Mouse (Mus musculus): ENCODE results near the gene Arnt. TPM values are rescaled to one million over a fixed set of nuclear protein-coding genes. Genes with fewer than 3 reads are reported as not detected.

Arnt gene
- polyA plus RNA-seq, 1 experiment from 2014 or later, result 56.1 TPM

DNA sequence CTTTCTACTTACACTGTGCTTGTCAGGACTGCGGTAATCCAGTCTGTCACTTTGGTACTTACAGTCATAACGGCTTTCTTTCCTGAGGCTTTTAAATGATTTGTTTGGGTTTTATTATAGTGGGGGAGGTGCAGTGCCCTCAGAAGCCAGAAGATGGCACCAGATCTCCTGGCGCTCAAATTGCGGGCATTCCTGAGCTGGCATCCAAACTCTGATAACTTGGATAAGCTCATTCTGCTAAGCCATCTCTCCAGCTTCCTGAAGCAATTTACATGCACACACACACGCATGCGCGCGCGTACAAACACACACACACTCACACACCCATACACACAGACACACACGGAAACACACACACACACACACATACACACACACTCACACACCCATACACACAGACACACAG lies 83.3 kb downstream of the Arnt start:
- ATAC-seq (ENCODE audit: low FRiP score, low read depth), result no peak

DNA sequence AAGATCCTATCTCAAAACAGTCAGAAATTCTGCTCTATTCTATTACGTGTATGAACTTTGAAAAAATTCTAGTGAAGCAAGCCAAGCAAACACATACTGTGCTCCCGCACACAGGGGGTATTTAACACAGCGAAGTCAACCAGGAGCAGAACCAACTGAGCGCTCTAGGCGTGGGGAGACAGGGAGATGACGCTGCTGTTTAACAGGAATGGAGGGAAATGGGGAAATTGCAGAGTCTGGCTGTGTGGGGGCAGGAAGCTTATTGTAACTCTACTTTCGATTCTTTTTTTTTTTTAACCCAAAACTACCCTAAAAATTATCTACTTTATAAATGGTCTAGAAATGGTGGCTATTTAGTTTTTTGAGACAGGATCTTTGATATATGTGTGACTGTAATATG lies 84.7 kb downstream of the Arnt start:
- no peak for ATAC-seq (ENCODE audit: low FRiP score, low read depth)
- no peaks in the 10 kb centered on the region for H3K27me3 ChIP-seq
- H3K36me3 ChIP-seq, result no peaks in the 10 kb centered on the region
- peaks cover 7% of the 10 kb centered on the region; the same call in 1 of the 2 replicates for H3K4me1 ChIP-seq
- H3K9me3 ChIP-seq, result no peaks in the 10 kb centered on the region
- H3K9ac ChIP-seq, result no peak overlapping the region
- no peak overlapping the region for H3K4me3 ChIP-seq
- H3K27ac ChIP-seq, result no peak overlapping the region
- H3K4me2 ChIP-seq (replicated peaks), result no peak overlapping the region
- 83% methylated on average over 7 of the region's 7 CpGs for WGBS

More for the DNA sequence above, 83.3 kb downstream of the Arnt start:
- Histone ChIP-seq H3K27ac (0 out of 2 replicates have a peak overlapping the region, but pooled peaks have one; percentile 76), H3K36me3 (no peaks in the 10 kb centered on the region), H3K9me3 (no peaks in the 10 kb centered on the region), H3K4me3 (no peak overlapping the region), H3K27me3 (no peaks in the 10 kb centered on the region), H3K4me2 (replicated peaks) (no peak overlapping the region), H3K4me1 (0 out of 2 replicates have a peak, but pooled peaks cover 3% of the 10 kb centered on the region), H3K9ac (no peak overlapping the region)
- 23% methylated on average over 10 of the region's 10 CpGs for WGBS

DNA sequence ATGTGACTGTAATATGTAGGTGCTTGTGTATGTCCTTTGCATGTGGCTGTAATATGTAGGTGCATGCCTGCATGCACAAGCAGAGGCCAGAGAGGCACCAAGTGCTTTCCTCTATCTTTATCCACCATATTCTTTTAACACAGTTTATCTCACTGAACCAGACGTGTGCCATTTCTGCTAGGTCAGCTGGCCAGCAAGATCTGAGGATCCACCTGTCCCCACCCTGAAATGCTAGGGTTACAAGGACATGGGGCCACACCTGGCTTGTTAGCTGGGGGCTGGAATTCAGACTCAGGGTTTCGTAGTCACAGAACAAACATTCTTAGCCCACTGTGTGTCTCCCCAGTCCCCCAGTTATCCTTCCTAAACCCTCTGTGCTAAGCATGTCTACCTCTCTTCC lies 85.1 kb downstream of the Arnt start:
- no peak overlapping the region for H3K4me2 ChIP-seq (replicated peaks)
- no peaks in the 10 kb centered on the region for H3K36me3 ChIP-seq
- no peaks in the 10 kb centered on the region for H3K9me3 ChIP-seq
- no peak overlapping the region for H3K27ac ChIP-seq
- H3K9ac ChIP-seq, result no peak overlapping the region
- peaks cover 7% of the 10 kb centered on the region; the same call in 1 of the 2 replicates for H3K4me1 ChIP-seq
- no peak overlapping the region for H3K4me3 ChIP-seq
- no peak for ATAC-seq (ENCODE audit: low FRiP score, low read depth)
- H3K27me3 ChIP-seq, result no peaks in the 10 kb centered on the region
- 79% methylated on average over 2 of the region's 2 CpGs for WGBS

DNA sequence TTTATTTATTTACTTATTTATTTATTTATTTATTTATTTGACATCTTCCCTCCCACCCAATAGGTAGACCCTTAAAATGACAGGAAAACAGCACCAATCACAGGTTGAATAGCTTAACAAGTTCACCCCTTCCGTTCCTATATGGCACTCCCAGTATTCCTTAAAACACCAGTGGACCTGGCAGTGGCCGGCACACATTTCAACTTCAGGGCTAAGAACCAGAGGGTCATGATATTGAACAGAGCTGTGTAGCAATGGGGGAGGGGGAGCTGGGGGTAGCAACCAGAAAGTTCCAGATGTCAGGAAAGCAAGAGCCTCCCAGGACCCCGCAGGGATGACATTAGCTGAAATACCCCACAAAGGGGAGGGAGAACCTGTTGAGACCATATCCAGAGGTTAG lies 85.9 kb downstream of the Arnt start:
- WGBS, result 80% methylated on average over 3 of the region's 3 CpGs
- Histone ChIP-seq H3K27ac (no peak overlapping the region), H3K9ac (no peak overlapping the region), H3K27me3 (no peaks in the 10 kb centered on the region), H3K36me3 (no peaks in the 10 kb centered on the region), H3K4me2 (replicated peaks) (no peak overlapping the region), H3K4me3 (no peak overlapping the region), H3K4me1 (peaks cover 7% of the 10 kb centered on the region; the same call in 1 of the 2 replicates), H3K9me3 (no peaks in the 10 kb centered on the region)
- no peak for ATAC-seq (ENCODE audit: low FRiP score, low read depth)

DNA sequence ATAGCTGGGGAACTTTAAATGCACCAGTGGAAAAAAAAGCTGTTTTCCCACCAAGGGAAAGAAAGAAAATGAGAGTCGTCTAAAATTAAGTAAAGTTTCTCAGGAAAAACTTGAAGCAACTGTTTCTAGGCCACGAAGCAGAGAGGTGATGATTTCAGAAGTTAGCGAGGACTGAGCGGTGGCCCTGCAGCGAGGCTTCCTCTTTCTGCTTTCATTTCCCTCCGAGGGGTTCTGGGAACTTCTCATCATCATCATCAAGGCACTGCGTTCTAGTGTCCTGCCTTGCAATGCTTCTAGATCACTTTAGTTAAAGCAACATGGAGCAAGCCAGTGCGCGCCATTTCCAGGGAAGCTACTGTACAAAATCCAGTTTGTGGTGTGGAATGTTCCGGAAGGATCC lies 87.0 kb downstream of the Arnt start:
- WGBS, result 89% methylated on average over 10 of the region's 10 CpGs
- H3K4me3 ChIP-seq, result no peak overlapping the region

DNA sequence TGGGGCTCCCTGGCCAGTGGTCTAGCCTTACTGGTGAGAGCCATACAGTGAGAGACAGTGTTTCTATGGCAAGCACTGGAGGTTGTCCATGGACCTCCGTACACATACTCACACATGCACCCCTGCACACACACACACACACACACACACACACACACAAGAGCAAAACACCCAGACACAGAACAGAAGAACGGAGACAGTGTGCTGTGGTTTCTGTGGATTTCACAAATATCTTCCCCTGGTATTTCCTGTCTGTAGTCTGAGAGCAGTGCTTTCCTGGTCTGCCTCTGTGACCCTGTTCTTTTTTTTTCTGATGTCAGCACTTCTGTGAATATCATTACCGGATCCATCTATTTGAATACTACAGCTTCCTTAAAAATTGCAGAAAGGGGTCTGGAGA lies 89.5 kb downstream of the Arnt start:
- WGBS, result 63% methylated on average over 3 of the region's 3 CpGs

More for the DNA sequence above, 87.0 kb downstream of the Arnt start:
- no peaks in the 10 kb centered on the region for H3K36me3 ChIP-seq
- H3K4me2 ChIP-seq (replicated peaks), result no peak overlapping the region
- peaks cover 7% of the 10 kb centered on the region; the same call in 1 of the 2 replicates for H3K4me1 ChIP-seq
- no peaks in the 10 kb centered on the region for H3K9me3 ChIP-seq
- H3K27ac ChIP-seq, result no peak overlapping the region
- H3K27me3 ChIP-seq, result no peaks in the 10 kb centered on the region
- ATAC-seq (ENCODE audit: low FRiP score, low read depth), result no peak
- H3K9ac ChIP-seq, result no peak overlapping the region

DNA sequence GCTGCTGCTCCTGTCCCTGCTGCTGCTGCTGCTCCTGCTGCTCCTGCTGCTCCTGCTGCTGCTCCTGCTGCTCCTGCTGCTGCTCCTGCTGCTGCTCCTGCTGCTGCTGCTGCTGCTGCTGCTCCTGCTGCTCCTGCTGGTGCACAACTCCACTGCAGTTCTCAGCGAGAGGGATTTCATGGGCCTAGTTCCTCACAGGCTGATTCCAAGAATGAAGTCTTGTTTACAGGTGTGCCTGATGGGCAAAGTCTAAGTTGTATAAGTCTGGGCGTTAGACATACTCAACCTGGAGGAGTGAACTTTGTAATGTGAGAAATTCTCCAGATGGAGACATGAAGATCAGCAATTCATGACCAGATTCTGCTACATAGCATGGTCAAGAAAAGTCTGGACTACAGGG lies 90.5 kb downstream of the Arnt start:
- Histone ChIP-seq H3K27ac (no peak overlapping the region), H3K36me3 (no peaks in the 10 kb centered on the region), H3K4me3 (no peak overlapping the region), H3K9me3 (no peaks in the 10 kb centered on the region), H3K4me1 (peaks cover 4% of the 10 kb centered on the region; the same call in 1 of the 2 replicates), H3K9ac (no peak overlapping the region), H3K4me2 (replicated peaks) (no peak overlapping the region), H3K27me3 (no peaks in the 10 kb centered on the region)
- WGBS, result 63% methylated on average over 2 of the region's 2 CpGs
- no peak for ATAC-seq (ENCODE audit: low FRiP score, low read depth)

More for the DNA sequence above, 89.5 kb downstream of the Arnt start:
- Histone ChIP-seq H3K4me3 (no peak overlapping the region), H3K9me3 (no peaks in the 10 kb centered on the region), H3K36me3 (no peaks in the 10 kb centered on the region), H3K4me2 (replicated peaks) (no peak overlapping the region), H3K27ac (no peak overlapping the region), H3K27me3 (no peaks in the 10 kb centered on the region), H3K9ac (no peak overlapping the region), H3K4me1 (peaks cover 4% of the 10 kb centered on the region; the same call in 1 of the 2 replicates)
- ATAC-seq (ENCODE audit: low FRiP score, low read depth), result 0 out of 2 replicates have a peak, but pooled peaks have one; percentile 15

DNA sequence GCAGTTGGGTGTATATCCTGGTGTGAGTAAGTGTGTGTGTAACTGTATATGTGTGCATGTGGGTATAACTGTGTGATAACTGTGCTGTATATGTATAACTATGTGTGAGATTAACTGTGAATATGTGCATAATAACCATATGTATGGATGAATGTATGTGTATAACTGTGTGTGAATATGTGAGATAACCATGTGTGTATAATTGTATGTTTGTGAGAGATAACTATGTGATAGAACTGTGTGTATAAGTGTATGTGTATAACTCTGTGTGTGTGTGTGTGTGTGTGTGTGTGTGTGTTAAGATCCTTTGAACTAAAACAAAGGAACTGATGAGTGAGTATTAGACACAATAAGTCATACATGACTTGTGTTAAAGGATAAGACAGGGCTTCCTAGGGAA lies 91.9 kb downstream of the Arnt start:
- Histone ChIP-seq H3K4me1 (peaks cover 4% of the 10 kb centered on the region; the same call in 1 of the 2 replicates), H3K9me3 (no peaks in the 10 kb centered on the region), H3K4me3 (no peak overlapping the region), H3K9ac (no peak overlapping the region), H3K27ac (no peak overlapping the region), H3K4me2 (replicated peaks) (no peak overlapping the region), H3K27me3 (no peaks in the 10 kb centered on the region), H3K36me3 (no peaks in the 10 kb centered on the region)
- no peak for ATAC-seq (ENCODE audit: low FRiP score, low read depth)

DNA sequence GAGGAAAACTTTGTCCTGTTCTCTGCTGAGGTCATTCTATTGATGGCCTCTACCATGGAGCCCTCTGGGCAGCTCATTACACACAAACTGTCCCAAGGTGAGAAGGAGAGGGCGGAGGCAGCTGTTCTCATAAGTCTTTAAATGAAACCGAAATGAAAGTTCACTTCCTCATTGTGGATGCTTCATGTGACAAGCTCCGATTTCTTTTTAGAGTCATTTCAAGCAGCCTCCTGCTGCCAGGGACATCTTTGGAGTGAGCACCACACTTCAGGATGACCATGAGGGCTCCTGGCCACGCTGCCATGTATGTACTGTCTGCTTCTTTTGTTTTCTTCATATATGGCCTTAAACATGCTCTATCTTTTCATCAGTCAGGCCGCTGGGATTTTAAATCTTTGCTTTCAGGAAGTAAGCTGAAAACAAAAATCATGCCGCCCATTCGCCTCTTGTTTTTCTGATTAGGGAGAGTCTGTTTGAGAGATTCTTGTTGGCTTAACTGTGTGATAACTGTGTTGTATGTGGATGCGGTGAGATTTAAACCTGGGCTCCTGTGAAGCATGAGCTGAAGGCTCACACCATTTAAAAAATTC lies 92.5 kb downstream of the Arnt start, which contains the start of gene Ctss:
Ctss (plus strand) TSS at position 165 of the 590 bp plus-strand sequence.
- no peak for ATAC-seq (ENCODE audit: low FRiP score, low read depth)

DNA sequence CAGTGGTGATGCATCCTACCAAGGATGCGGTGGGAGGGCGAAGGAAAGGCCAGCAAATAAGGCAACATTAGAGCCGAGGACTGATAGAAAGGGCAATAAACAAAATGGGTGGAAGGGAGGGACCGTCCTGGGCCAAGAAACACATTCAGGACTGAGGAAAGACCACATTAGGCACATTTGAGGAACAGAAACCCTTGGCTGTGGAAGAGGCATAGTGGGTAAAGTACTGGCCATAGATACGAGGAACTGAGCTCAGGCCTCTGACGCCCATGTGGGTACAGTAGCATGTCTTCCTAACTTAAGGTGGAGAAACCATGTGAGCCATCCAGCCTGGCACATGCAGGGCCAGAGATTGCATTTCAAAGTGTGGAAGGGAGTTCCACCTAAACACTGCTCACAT lies 95.6 kb downstream of the Arnt start:
- WGBS, result 85% methylated on average over 6 of the region's 6 CpGs
- no peaks in the 10 kb centered on the region for H3K4me1 ChIP-seq
- no peak overlapping the region for H3K4me3 ChIP-seq
- H3K9me3 ChIP-seq, result no peaks in the 10 kb centered on the region
- H3K9ac ChIP-seq, result no peak overlapping the region
- no peak overlapping the region for H3K4me2 ChIP-seq (replicated peaks)
- H3K36me3 ChIP-seq, result no peaks in the 10 kb centered on the region
- H3K27ac ChIP-seq, result no peak overlapping the region
- no peak for ATAC-seq (ENCODE audit: low FRiP score, low read depth)
- no peaks in the 10 kb centered on the region for H3K27me3 ChIP-seq

More for the DNA sequence above, 92.5 kb downstream of the Arnt start, which contains the start of gene Ctss:
- Histone ChIP-seq H3K27ac (no peak within 1 kb of the TSS), H3K27me3 (no peaks in the 10 kb centered on the region), H3K4me1 (peaks cover 4% of the 10 kb centered on the region; the same call in 1 of the 2 replicates), H3K9me3 (no peaks in the 10 kb centered on the region), H3K4me3 (no peak within 1 kb of the TSS), H3K4me2 (replicated peaks) (no peak within 1 kb of the TSS), H3K36me3 (no peaks in the 10 kb centered on the region), H3K9ac (no peak within 1 kb of the TSS)
- 89% methylated on average over 8 of the region's 8 CpGs for WGBS

DNA sequence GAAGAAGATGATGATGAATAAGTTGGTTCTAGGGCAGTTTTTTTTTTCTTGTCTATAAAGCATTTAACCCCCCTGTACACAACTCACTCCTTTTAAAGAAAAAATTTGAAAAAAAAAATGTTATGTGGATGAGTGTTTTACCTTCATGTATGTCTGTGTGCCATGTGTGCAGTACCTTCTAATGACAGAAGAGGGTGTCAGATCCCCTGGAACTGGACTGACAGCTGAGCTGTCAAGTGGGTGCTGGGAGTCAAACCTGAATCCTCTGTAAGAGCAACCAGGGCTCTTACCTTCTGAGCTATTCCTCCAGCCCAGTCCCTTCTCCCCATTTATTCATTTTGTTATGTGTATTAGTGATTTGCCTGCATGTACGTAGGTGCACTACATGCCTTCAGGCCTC lies 96.8 kb downstream of the Arnt start:
- H3K9ac ChIP-seq, result no peak overlapping the region
- H3K9me3 ChIP-seq, result no peaks in the 10 kb centered on the region
- H3K27ac ChIP-seq, result no peak overlapping the region
- no peak overlapping the region for H3K4me2 ChIP-seq (replicated peaks)
- H3K4me1 ChIP-seq, result no peaks in the 10 kb centered on the region
- no peak for ATAC-seq (ENCODE audit: low FRiP score, low read depth)
- H3K4me3 ChIP-seq, result no peak overlapping the region
- H3K27me3 ChIP-seq, result no peaks in the 10 kb centered on the region
- 87% methylated on average over 1 of the region's 1 CpGs for WGBS
- no peaks in the 10 kb centered on the region for H3K36me3 ChIP-seq

DNA sequence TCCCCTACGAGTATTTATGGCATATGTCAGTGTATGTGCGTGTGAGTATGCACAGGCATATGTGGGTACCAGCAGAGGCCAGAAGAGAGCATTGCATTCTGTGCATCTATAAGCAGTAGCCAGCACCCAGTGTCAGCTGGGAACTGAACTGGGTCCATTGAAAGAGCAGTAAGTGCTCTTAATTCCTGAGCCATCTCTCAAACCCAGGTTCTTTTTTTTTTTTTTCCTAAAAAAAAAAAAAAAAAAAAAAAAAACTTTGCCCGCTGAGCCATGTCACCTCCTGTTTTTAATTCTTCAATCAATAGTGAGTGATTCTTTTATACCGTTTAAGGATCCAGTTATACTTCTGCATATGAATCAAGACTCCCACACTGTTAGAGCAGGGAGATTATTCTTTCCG lies 99.2 kb downstream of the Arnt start:
- Histone ChIP-seq H3K36me3 (no peaks in the 10 kb centered on the region), H3K4me2 (replicated peaks) (no peak overlapping the region), H3K9ac (no peak overlapping the region), H3K4me3 (no peak overlapping the region), H3K9me3 (no peaks in the 10 kb centered on the region), H3K27me3 (no peaks in the 10 kb centered on the region), H3K27ac (no peak overlapping the region), H3K4me1 (no peaks in the 10 kb centered on the region)
- no peak for ATAC-seq (ENCODE audit: low FRiP score, low read depth)
- 84% methylated on average over 5 of the region's 5 CpGs for WGBS

DNA sequence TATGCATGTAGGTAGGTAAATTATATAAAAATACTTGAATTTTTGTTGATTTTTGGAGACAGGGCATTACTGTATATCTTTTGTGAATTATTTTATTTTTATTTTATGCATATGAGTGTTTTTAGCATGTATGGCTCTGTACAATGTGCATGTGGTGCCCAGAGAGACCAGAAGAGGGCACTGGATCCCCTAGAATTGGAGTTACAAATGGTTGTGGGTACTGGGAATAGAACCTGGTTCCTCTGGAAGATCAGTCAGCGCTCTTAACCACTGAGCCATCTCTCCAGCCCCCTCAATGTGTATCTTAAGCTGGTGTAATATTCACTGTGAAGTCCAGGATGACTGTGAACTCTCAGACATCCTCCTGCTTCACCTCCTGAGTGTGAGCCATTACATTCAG lies 100.7 kb downstream of the Arnt start:
- H3K4me1 ChIP-seq, result no peaks in the 10 kb centered on the region
- no peak for ATAC-seq (ENCODE audit: low FRiP score, low read depth)
- no peak overlapping the region for H3K4me2 ChIP-seq (replicated peaks)
- no peak overlapping the region for H3K4me3 ChIP-seq
- WGBS, result 77% methylated on average over 1 of the region's 1 CpGs
- H3K27me3 ChIP-seq, result no peaks in the 10 kb centered on the region
- no peaks in the 10 kb centered on the region for H3K9me3 ChIP-seq
- H3K27ac ChIP-seq, result no peak overlapping the region
- no peak overlapping the region for H3K9ac ChIP-seq
- no peaks in the 10 kb centered on the region for H3K36me3 ChIP-seq
